Mouse (Mus musculus): ENCODE data around the gene Stk19. TPM values are rescaled to one million over a fixed set of nuclear protein-coding genes. Genes with fewer than 3 reads are reported as not detected.
"Not testable (repeated sequence)": the region's sequence is repeated elsewhere in the genome, so short reads cannot be mapped to it uniquely, and the experiment has no call there.

Gene Stk19
- polyA plus RNA-seq, 1 experiment = 41.3 TPM

DNA sequence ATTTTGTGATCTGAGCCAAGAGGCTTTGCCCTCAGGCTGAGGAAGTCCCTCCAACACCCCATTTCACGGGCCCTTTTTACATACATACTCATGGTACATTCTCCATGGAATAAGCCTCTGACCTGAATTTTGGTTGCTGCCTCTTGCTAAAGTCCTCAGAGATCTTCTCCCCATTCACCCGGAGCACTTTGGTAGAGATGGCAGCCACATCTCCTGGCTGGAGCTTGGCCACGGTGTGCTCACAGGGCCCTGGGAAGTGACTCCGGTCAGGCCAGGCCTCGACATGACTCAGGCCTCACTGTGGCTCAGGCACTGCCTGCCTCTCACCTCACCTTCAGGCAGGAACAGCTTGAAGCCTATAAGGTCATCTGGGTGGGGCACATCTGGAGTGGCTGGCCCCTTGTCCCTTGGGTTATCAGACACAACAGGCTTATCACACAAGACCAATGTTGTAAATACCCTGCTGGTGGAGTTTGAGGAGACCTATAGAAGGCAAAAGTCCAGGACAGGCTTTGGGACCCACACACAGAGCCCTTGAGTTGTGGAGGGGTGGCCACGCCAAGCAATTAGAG lies 4.1 kb upstream of the Stk19 start:
- no peaks in the 10 kb centered on the region for H3K27me3 ChIP-seq (ENCODE audit: control insufficient read depth, insufficient read depth, low read length)
- H3K4me3 ChIP-seq (ENCODE audit: control insufficient read depth, low read depth, low read length) = no peak overlapping the region
- no peaks in the 10 kb centered on the region for H3K36me3 ChIP-seq (ENCODE audit: control insufficient read depth, insufficient read depth, low read length)
- H3K4me1 ChIP-seq (ENCODE audit: control insufficient read depth, insufficient read depth, low read length) = peaks cover 14% of the 10 kb centered on the region
- no peak for TF ChIP-seq CTCF (IDR thresholded peaks at IDR 0.05; ENCODE audit: control insufficient read depth, insufficient read depth, insufficient replicate concordance, low read depth, low read length)
- no peak for TF ChIP-seq POLR2A (IDR thresholded peaks at IDR 0.05; ENCODE audit: control insufficient read depth, low read depth, low read length)
- no peak overlapping the region for H3K27ac ChIP-seq (ENCODE audit: control insufficient read depth, insufficient read depth, low read depth, low read length)

DNA sequence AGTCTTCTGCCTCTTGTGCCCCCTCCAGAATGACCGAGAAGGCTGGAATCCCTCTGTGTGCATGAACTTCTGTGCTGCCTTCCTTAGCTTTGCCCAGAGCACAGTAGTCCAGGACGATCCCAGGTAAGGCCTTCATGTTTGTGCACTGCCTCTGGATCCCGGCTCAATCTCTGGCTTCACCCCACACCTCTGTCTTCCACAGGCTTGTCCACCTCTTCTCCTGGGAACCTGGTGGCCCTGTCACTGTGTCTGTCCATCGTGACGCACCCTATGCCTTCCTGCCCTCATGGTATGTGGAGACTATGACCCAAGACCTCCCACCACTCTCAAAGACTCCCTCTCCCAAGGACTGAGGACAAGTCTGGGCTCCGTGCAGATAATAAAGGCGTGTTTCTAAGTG lies 2.0 kb upstream of the Stk19 start:
- Histone ChIP-seq H3K36me3 (ENCODE audit: control insufficient read depth, insufficient read depth, low read length) (peaks cover 1% of the 10 kb centered on the region; the same call in 1 of the 2 replicates), H3K27ac (ENCODE audit: control insufficient read depth, insufficient read depth, low read depth, low read length) (no peak overlapping the region), H3K27me3 (ENCODE audit: control insufficient read depth, insufficient read depth, low read length) (no peaks in the 10 kb centered on the region), H3K4me1 (ENCODE audit: control insufficient read depth, insufficient read depth, low read length) (peaks cover 14% of the 10 kb centered on the region), H3K4me3 (ENCODE audit: control insufficient read depth, low read depth, low read length) (no peak overlapping the region; the same call in 1 of the 2 replicates)
- TF ChIP-seq POLR2A (IDR thresholded peaks at IDR 0.05; ENCODE audit: control insufficient read depth, low read depth, low read length) = no peak; the same call in 1 of the 2 replicates
- TF ChIP-seq CTCF (IDR thresholded peaks at IDR 0.05; ENCODE audit: control insufficient read depth, insufficient read depth, insufficient replicate concordance, low read depth, low read length) = no peak

GRCm38 (mm10) chr17:34837464-34838324 lies 949 bp upstream of the Stk19 start:
- peak overlapping the region; percentile 99 for H3K4me3 ChIP-seq (ENCODE audit: control insufficient read depth, low read depth, low read length)
- TF ChIP-seq CTCF (IDR thresholded peaks at IDR 0.05; ENCODE audit: control insufficient read depth, insufficient read depth, insufficient replicate concordance, low read depth, low read length) (no peak), POLR2A (IDR thresholded peaks at IDR 0.05; ENCODE audit: control insufficient read depth, low read depth, low read length) (no peak)
- H3K36me3 ChIP-seq (ENCODE audit: control insufficient read depth, insufficient read depth, low read length) = peaks cover 1% of the 10 kb centered on the region; the same call in 1 of the 2 replicates
- peak overlapping the region; percentile 86 for H3K27ac ChIP-seq (ENCODE audit: control insufficient read depth, insufficient read depth, low read depth, low read length)
- no peaks in the 10 kb centered on the region for H3K27me3 ChIP-seq (ENCODE audit: control insufficient read depth, insufficient read depth, low read length)
- peaks cover 14% of the 10 kb centered on the region for H3K4me1 ChIP-seq (ENCODE audit: control insufficient read depth, insufficient read depth, low read length)

- TF ChIP-seq CTCF (IDR thresholded peaks at IDR 0.05; ENCODE audit: control insufficient read depth, insufficient read depth, insufficient replicate concordance, low read depth, low read length) (no peak), POLR2A (IDR thresholded peaks at IDR 0.05; ENCODE audit: control insufficient read depth, low read depth, low read length) (no peak)
- no peaks in the 10 kb centered on the region for H3K27me3 ChIP-seq (ENCODE audit: control insufficient read depth, insufficient read depth, low read length)
- H3K4me3 ChIP-seq (ENCODE audit: control insufficient read depth, low read depth, low read length) = peak overlapping the region; percentile 99
- peaks cover 14% of the 10 kb centered on the region for H3K4me1 ChIP-seq (ENCODE audit: control insufficient read depth, insufficient read depth, low read length)
- peaks cover 1% of the 10 kb centered on the region; the same call in 1 of the 2 replicates for H3K36me3 ChIP-seq (ENCODE audit: control insufficient read depth, insufficient read depth, low read length)
- H3K27ac ChIP-seq (ENCODE audit: control insufficient read depth, insufficient read depth, low read depth, low read length) = peak overlapping the region; percentile 82
Observed at GRCm38 (mm10) chr17:34836155-34836855, 440 bp downstream of the Stk19 start.

- H3K27ac ChIP-seq (ENCODE audit: control insufficient read depth, insufficient read depth, low read depth, low read length); H3K36me3 ChIP-seq (ENCODE audit: control insufficient read depth, insufficient read depth, low read length); H3K4me1 ChIP-seq (ENCODE audit: control insufficient read depth, insufficient read depth, low read length); H3K4me3 ChIP-seq (ENCODE audit: control insufficient read depth, low read depth, low read length); H3K27me3 ChIP-seq (ENCODE audit: control insufficient read depth, insufficient read depth, low read length): not testable (repeated sequence)
Observed at GRCm38 (mm10) chr17:34830776-34831175, 6.0 kb downstream of the Stk19 start.

- no peaks in the 10 kb centered on the region for H3K27me3 ChIP-seq (ENCODE audit: control insufficient read depth, insufficient read depth, low read length)
- H3K4me1 ChIP-seq (ENCODE audit: control insufficient read depth, insufficient read depth, low read length) = peaks cover 4% of the 10 kb centered on the region
- TF ChIP-seq CTCF (IDR thresholded peaks at IDR 0.05; ENCODE audit: control insufficient read depth, insufficient read depth, insufficient replicate concordance, low read depth, low read length) = no peak
- no peak for TF ChIP-seq POLR2A (IDR thresholded peaks at IDR 0.05; ENCODE audit: control insufficient read depth, low read depth, low read length)
- no peak overlapping the region for H3K27ac ChIP-seq (ENCODE audit: control insufficient read depth, insufficient read depth, low read depth, low read length)
- no peak overlapping the region for H3K4me3 ChIP-seq (ENCODE audit: control insufficient read depth, low read depth, low read length)
- no peaks in the 10 kb centered on the region for H3K36me3 ChIP-seq (ENCODE audit: control insufficient read depth, insufficient read depth, low read length)
Observed at GRCm38 (mm10) chr17:34814818-34815370, 21.9 kb downstream of the Stk19 start.

DNA sequence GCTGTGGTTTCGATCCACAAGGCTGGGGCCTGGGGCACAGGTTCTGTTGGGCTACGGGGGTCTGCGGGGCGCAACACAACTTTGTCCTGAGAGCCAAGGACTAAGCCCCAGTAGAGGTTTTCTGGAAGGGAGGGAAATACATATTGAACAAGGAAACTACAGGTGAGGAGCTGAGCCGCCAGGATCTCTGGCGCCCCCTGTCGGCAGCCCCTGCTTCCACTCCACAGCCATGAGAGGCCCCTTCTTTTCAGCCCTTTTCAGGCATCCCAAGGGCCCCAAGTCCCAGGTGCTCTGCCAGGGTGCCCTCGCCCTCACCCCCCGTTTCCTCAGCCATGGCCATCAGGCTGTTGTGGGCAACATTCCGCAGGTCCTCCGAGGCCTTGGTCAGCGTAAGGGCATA lies 23.0 kb downstream of the Stk19 start:
- not testable (repeated sequence) for H3K36me3 ChIP-seq (ENCODE audit: control insufficient read depth, insufficient read depth, low read length); H3K4me1 ChIP-seq (ENCODE audit: control insufficient read depth, insufficient read depth, low read length); H3K4me3 ChIP-seq (ENCODE audit: control insufficient read depth, low read depth, low read length); H3K27ac ChIP-seq (ENCODE audit: control insufficient read depth, insufficient read depth, low read depth, low read length); H3K27me3 ChIP-seq (ENCODE audit: control insufficient read depth, insufficient read depth, low read length)
- peak; percentile 61 for TF ChIP-seq CTCF (IDR thresholded peaks at IDR 0.05; ENCODE audit: control insufficient read depth, insufficient read depth, insufficient replicate concordance, low read depth, low read length)
